Mouse (Mus musculus) heart, adult 2 months (tissue): ENCODE results near the gene Scly. TPM values are rescaled to one million over a fixed set of nuclear protein-coding genes. Genes with fewer than 3 reads are reported as not detected.
A peak's percentile ranks its signal among the peaks of the same experiment; 100 is the strongest.

Source experiments
- DNase-seq, 2 experiments: peaks; one replicate each; pipeline ENCODE4 v3.0.0; 2021
- H3K27ac ChIP-seq: fragments of 200-600 bp; 2 replicates; pipeline ENCODE4 v1.8.1; 2022
- H3K27me3 ChIP-seq: fragments of 200-500 bp; 2 replicates; pipeline ENCODE4 v1.6.1; 2012; ENCODE audit warnings: mild to moderate bottlenecking, low read length, inconsistent platforms, mixed read lengths; ENCODE audit not compliant: control insufficient read depth, insufficient read depth
- H3K36me3 ChIP-seq: fragments of 200-500 bp; 2 replicates; pipeline ENCODE4 v1.6.1; 2012; ENCODE audit warnings: low read length, inconsistent platforms; ENCODE audit not compliant: control insufficient read depth, insufficient read depth
- H3K4me1 ChIP-seq: fragments of 200-500 bp; 2 replicates; pipeline ENCODE4 v1.6.1; 2011; ENCODE audit warnings: low read length; ENCODE audit not compliant: control insufficient read depth, insufficient read depth
- H3K4me3 ChIP-seq: fragments of 200-600 bp; 2 replicates; pipeline ENCODE4 v1.8.1; 2022
- H3K79me2 ChIP-seq: fragments of 200-500 bp; replicated peaks from 2 replicates; pipeline ENCODE4 v1.6.1; 2012; ENCODE audit warnings: mild to moderate bottlenecking, inconsistent platforms, low read length, moderate library complexity, mixed read lengths; ENCODE audit not compliant: control insufficient read depth, insufficient read depth
- H3K9ac ChIP-seq: fragments of 200-500 bp; 2 replicates; pipeline ENCODE4 v1.6.1; 2012; ENCODE audit warnings: low read depth, mild to moderate bottlenecking, control low read depth, inconsistent platforms, low read length, mixed read lengths
- CTCF ChIP-seq: fragments of 200-600 bp; IDR thresholded peaks from 2 replicates; pipeline ENCODE4 v1.8.1; 2022; ENCODE audit warnings: antibody characterized with exemption, mild to moderate bottlenecking, moderate library complexity
- EP300 ChIP-seq: fragments of 200-500 bp; IDR thresholded peaks from 2 replicates; pipeline ENCODE4 v1.6.1; 2011; ENCODE audit warnings: low read depth, low read length, control low read depth; ENCODE audit not compliant: insufficient read depth
- POLR2A ChIP-seq: fragments of 200-500 bp; IDR thresholded peaks from 2 replicates; pipeline ENCODE4 v1.6.1; 2011; ENCODE audit warnings: mild to moderate bottlenecking, low read depth, low read length, control low read depth; ENCODE audit not compliant: insufficient read depth
- WGBS: fragments of 180-500 bp; shearing (Covaris S2); methylation state at CpG from one replicate; pipeline ENCODE4 v1.1.7; 2018; 5-methylcytosine and 5-hydroxymethylcytosine counted together
- intact Hi-C: fragments of 180-260 bp; cut with DNase I; formaldehyde crosslinking; loops from one replicate; pipeline ENCODE4 v1.15.1; 2025
- polyA plus RNA-seq: library from polyadenylated mRNA; depleted of rRNA; stranded (reverse); fragments of >200 nt; gene quantifications from 2 replicates; pipeline ENCODE4 v1.2.3, GENCODE M21; 2012
- total RNA-seq, 2 experiments: library from RNA; stranded (reverse); gene quantifications; 2 replicates each; pipeline ENCODE4 v1.2.3; 2021

The Scly gene
- total and polyA plus RNA-seq, 3 experiments: 14.4 to 19.2 (median 17.0) TPM

- Histone ChIP-seq H3K79me2 (no peaks in the 10 kb centered on the region), H3K9ac (no peak overlapping the region), H3K27me3 (no peaks in the 10 kb centered on the region), H3K27ac (no peak overlapping the region), H3K4me1 (no peaks in the 10 kb centered on the region), H3K4me3 (no peak overlapping the region), H3K36me3 (no peaks in the 10 kb centered on the region)
- intact Hi-C loops: no loop called here
- WGBS: 77% methylated on average over 11 of the region's 11 CpGs
- DNase-seq: no peak
- TF ChIP-seq EP300: no peak
- no peak for TF ChIP-seq POLR2A
- TF ChIP-seq CTCF: no peak
Measured at GRCm38 (mm10) chr1:91356105-91356504, 58.0 kb downstream of the Scly start.

DNA sequence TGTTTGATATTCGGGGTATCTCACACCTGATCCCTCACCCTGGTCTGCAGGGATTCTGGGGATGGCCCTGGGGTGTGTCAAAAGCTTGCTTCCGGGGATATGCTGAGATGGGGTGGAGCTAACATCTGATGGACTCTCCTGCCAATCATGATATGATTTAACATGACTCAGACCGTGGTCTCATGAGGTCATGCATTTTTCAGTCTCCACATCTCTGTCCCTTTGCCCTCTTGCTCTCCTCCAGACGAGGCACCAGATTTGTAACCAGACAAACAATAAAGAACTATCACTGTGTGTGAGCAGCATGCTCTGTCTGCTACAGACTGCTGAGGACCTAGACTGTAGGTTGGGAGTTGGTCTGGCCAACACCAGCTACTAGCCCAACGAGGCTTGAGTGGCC, 64.0 kb downstream of the Scly start:
- H3K4me1 ChIP-seq: no peaks in the 10 kb centered on the region
- TF ChIP-seq CTCF (no peak), EP300 (no peak), POLR2A (no peak)
- WGBS: 77% methylated on average over 5 of the region's 5 CpGs

GRCm38 (mm10) chr1:91364822-91365644, 66.9 kb downstream of the Scly start:
- TF ChIP-seq CTCF: no peak
- TF ChIP-seq EP300: no peak
- TF ChIP-seq POLR2A: no peak
- no peaks in the 10 kb centered on the region for H3K36me3 ChIP-seq
- no peaks in the 10 kb centered on the region for H3K27me3 ChIP-seq
- no peak overlapping the region for H3K4me3 ChIP-seq
- 84% methylated on average over 16 of the region's 16 CpGs for WGBS
- no peak for DNase-seq
- no peak overlapping the region for H3K27ac ChIP-seq
- no peaks in the 10 kb centered on the region for H3K4me1 ChIP-seq
- intact Hi-C loops: loop anchor here (5.0 kb wide), 1 partner anchor 117 kb away; no protein-coding TSS in a partner anchor
- no peaks in the 10 kb centered on the region for H3K79me2 ChIP-seq
- no peak overlapping the region for H3K9ac ChIP-seq

More for the DNA sequence above, 64.0 kb downstream of the Scly start:
- intact Hi-C loops: no loop called here
- H3K36me3 ChIP-seq: no peaks in the 10 kb centered on the region
- H3K27ac ChIP-seq: no peak overlapping the region
- H3K9ac ChIP-seq: no peak overlapping the region
- no peak for DNase-seq
- H3K27me3 ChIP-seq: no peaks in the 10 kb centered on the region
- no peak overlapping the region for H3K4me3 ChIP-seq
- no peaks in the 10 kb centered on the region for H3K79me2 ChIP-seq

- H3K79me2 ChIP-seq: no peaks in the 10 kb centered on the region
- no peaks in the 10 kb centered on the region for H3K36me3 ChIP-seq
- intact Hi-C loops: loop anchor here (5.0 kb wide), 1 partner anchor 116 kb away; no protein-coding TSS in a partner anchor
- H3K9ac ChIP-seq: no peak overlapping the region
- H3K4me3 ChIP-seq: peak overlapping the region; percentile 45; the same call in 1 of the 2 replicates
- no peaks in the 10 kb centered on the region for H3K4me1 ChIP-seq
- H3K27ac ChIP-seq: no peak overlapping the region
- WGBS: 38% methylated on average over 8 of the region's 8 CpGs
- H3K27me3 ChIP-seq: no peaks in the 10 kb centered on the region
- DNase-seq: no peak
- TF ChIP-seq POLR2A (no peak), EP300 (no peak), CTCF (no peak)
Measured at GRCm38 (mm10) chr1:91365816-91366214, 67.7 kb downstream of the Scly start.

GRCm38 (mm10) chr1:91366215-91367108, 68.3 kb downstream of the Scly start, which contains the start of gene Erfe:
Gene Erfe (plus strand): TSS chr1:91366430.
- intact Hi-C loops: loop anchor here (5.0 kb wide), 1 partner anchor 116 kb away; no protein-coding TSS in a partner anchor
- Histone ChIP-seq H3K9ac (peak within 1 kb of the TSS; percentile 37), H3K4me1 (no peaks in the 10 kb centered on the region), H3K4me3 (peak within 1 kb of the TSS; percentile 45), H3K79me2 (no peaks in the 10 kb centered on the region), H3K27ac (no peak within 1 kb of the TSS), H3K36me3 (no peaks in the 10 kb centered on the region), H3K27me3 (no peaks in the 10 kb centered on the region)
- WGBS: 3% methylated on average over 67 of the region's 68 CpGs
- DNase-seq: peak; percentile 75 to 82
- peak; percentile 97 for TF ChIP-seq CTCF
- no peak for TF ChIP-seq POLR2A
